Mouse (Mus musculus) forebrain, embryonic 14.5 days (tissue): Measurements from ENCODE around the gene Cd1d1. TPM values are rescaled to one million over a fixed set of nuclear protein-coding genes. Genes with fewer than 3 reads are reported as not detected.
"Not testable (repeated sequence)": the region's sequence is repeated elsewhere in the genome, so short reads cannot be mapped to it uniquely, and the experiment has no call there.

ENCODE experiments used
- ATAC-seq: fragments of 200-750 bp; cut with Nextera tagmentation; 2 replicates; pipeline ENCODE4 v1.8.0; 2017; ENCODE audit warnings: mild to moderate bottlenecking, moderate library complexity
- DNase-seq: peaks from one replicate; pipeline ENCODE4 v3.0.0-alpha.2; 2015; ENCODE audit warnings: low spot score
- H3K27ac ChIP-seq: fragments of 300-500 bp; sonication (generic); 2 replicates; pipeline ENCODE4 v1.5.1; 2014; ENCODE audit warnings: low read depth, mild to moderate bottlenecking, control low read depth, low read length, moderate library complexity
- H3K27me3 ChIP-seq: fragments of 300-500 bp; sonication (generic); replicated peaks from 2 replicates; pipeline ENCODE4 v1.6.1; 2014; ENCODE audit warnings: low read length, control low read depth, mixed read lengths; ENCODE audit not compliant: control insufficient read depth, insufficient read depth
- H3K36me3 ChIP-seq: fragments of 300-500 bp; sonication (generic); 2 replicates; pipeline ENCODE4 v1.6.1; 2014; ENCODE audit warnings: low read length, control low read depth; ENCODE audit not compliant: control insufficient read depth, insufficient read depth
- H3K4me1 ChIP-seq: fragments of 300-500 bp; sonication (generic); 2 replicates; pipeline ENCODE4 v1.6.1; 2014; ENCODE audit warnings: antibody characterized with exemption, low read length, control low read depth; ENCODE audit not compliant: control insufficient read depth, insufficient read depth
- H3K4me2 ChIP-seq: fragments of 300-500 bp; sonication (generic); 2 replicates; pipeline ENCODE4 v1.6.1; 2014; ENCODE audit warnings: mild to moderate bottlenecking, control low read depth, low read length
- H3K4me3 ChIP-seq: fragments of 300-500 bp; sonication (generic); 2 replicates; pipeline ENCODE4 v1.5.1; 2014; ENCODE audit warnings: low read depth, low read length, control low read depth
- H3K9ac ChIP-seq: fragments of 300-500 bp; sonication (generic); 2 replicates; pipeline ENCODE4 v1.6.1; 2014; ENCODE audit warnings: mild to moderate bottlenecking, low read length, control low read depth, moderate library complexity
- H3K9me3 ChIP-seq: fragments of 300-500 bp; sonication (generic); replicated peaks from 2 replicates; pipeline ENCODE4 v1.6.1; 2016; ENCODE audit warnings: low read length, control low read depth, mixed read lengths; ENCODE audit not compliant: control insufficient read depth
- WGBS: fragments of 180-500 bp; shearing (Covaris S2); extraction: QIAGEN DNeasy Blood & Tissue Kit; methylation state at CpG from one replicate; pipeline ENCODE4 v1.1.7; 2014; 5-methylcytosine and 5-hydroxymethylcytosine counted together
- polyA plus RNA-seq: library from polyadenylated mRNA; unstranded; fragments of >200 nt; fragmentation: Nextera tagmentation; extraction: Ambion mirVana; gene quantifications from 2 replicates; pipeline ENCODE4 v1.2.1, GENCODE M21; 2014

Cd1d1 gene
- polyA plus RNA-seq, 1 experiment from 2014 or later: 35.7 TPM

GRCm38 (mm10) chr3:87012406-87012805, 13.2 kb upstream of the Cd1d1 start:
- H3K4me2 ChIP-seq, H3K4me1 ChIP-seq, H3K9ac ChIP-seq, H3K27me3 ChIP-seq, H3K36me3 ChIP-seq, H3K27ac ChIP-seq, H3K9me3 ChIP-seq, H3K4me3 ChIP-seq, ATAC-seq, DNase-seq: not testable (repeated sequence)
- 89% methylated on average over 3 of the region's 3 CpGs for WGBS

DNA sequence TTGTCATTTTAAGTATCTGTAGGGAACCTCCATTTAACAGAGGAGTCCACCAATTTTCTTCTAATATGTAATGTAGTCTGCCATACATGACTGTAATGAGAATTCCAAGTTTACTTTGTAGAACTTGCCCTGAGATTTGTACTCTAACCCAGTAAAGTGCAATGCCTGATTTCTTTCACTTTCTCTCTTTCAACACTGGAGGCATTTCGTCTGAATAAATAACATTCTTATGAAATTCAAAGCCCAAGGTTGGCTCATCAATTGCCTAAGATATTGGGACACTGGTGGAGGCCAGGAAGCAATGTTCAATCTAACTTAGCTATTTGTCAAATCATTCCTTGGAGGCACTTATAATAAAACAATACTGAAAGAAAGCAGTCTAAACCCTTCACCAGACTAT, 9.0 kb upstream of the Cd1d1 start:
- not testable (repeated sequence) for H3K27me3 ChIP-seq, ATAC-seq
- WGBS: 75% methylated on average over 1 of the region's 1 CpGs

DNA sequence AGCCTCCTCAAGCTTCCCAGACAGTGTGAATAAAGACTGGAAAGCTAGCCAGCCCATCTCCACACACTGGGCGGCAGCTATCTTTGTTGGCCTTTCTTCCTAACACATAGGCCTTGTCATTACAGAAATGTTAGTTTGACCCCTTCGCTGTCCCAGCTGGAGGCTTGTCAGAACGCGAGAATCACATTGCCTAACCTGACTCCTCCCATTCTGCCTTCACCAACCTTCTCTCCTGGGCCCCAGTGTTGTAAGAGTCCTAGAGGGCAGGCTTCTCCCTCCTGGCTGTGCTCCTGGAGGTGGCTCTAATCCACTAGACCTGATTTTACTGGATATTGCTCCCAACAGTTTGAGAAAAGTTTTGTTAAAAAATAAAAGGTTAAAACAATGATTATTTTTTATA, 1.4 kb upstream of the Cd1d1 start:
- no peak for ATAC-seq
- Histone ChIP-seq H3K4me3 (no peak overlapping the region), H3K4me1 (peaks cover 2% of the 10 kb centered on the region), H3K27me3 (no peaks in the 10 kb centered on the region), H3K4me2 (no peak overlapping the region), H3K9me3 (no peaks in the 10 kb centered on the region), H3K27ac (no peak overlapping the region), H3K9ac (no peak overlapping the region), H3K36me3 (no peaks in the 10 kb centered on the region)
- 31% methylated on average over 4 of the region's 4 CpGs for WGBS
- DNase-seq: no peak

More for the DNA sequence above, 9.0 kb upstream of the Cd1d1 start:
- not testable (repeated sequence) for H3K27ac ChIP-seq, DNase-seq, H3K36me3 ChIP-seq, H3K4me2 ChIP-seq, H3K9me3 ChIP-seq, H3K9ac ChIP-seq, H3K4me3 ChIP-seq, H3K4me1 ChIP-seq

DNA sequence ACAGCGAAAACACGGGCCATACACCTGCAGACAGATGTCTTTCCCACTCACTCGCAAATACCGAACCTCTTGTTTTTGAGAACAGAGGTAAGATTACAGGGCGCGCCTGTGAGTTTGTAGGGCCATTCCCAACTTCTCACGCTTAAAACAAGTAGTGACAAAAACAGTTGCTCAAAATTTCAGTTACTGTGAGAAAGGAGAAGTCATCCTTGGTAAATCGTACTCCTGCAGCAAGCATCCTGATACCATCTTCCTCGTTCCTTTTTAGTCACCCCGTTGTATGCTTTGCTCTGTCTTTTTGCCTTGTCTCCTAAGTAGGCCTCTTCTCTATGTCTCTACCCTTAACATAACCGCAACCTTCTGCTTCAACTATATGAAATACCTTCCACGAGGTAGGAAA, 810 bp upstream of the Cd1d1 start:
- DNase-seq (no peak), ATAC-seq (no peak)
- WGBS: 91% methylated on average over 12 of the region's 12 CpGs
- no peaks in the 10 kb centered on the region for H3K27me3 ChIP-seq
- no peak overlapping the region for H3K9ac ChIP-seq
- peaks cover 2% of the 10 kb centered on the region for H3K4me1 ChIP-seq
- no peaks in the 10 kb centered on the region for H3K9me3 ChIP-seq
- no peaks in the 10 kb centered on the region for H3K36me3 ChIP-seq
- H3K27ac ChIP-seq: no peak overlapping the region
- H3K4me2 ChIP-seq: no peak overlapping the region; the same call in 1 of the 2 replicates
- no peak overlapping the region for H3K4me3 ChIP-seq

DNA sequence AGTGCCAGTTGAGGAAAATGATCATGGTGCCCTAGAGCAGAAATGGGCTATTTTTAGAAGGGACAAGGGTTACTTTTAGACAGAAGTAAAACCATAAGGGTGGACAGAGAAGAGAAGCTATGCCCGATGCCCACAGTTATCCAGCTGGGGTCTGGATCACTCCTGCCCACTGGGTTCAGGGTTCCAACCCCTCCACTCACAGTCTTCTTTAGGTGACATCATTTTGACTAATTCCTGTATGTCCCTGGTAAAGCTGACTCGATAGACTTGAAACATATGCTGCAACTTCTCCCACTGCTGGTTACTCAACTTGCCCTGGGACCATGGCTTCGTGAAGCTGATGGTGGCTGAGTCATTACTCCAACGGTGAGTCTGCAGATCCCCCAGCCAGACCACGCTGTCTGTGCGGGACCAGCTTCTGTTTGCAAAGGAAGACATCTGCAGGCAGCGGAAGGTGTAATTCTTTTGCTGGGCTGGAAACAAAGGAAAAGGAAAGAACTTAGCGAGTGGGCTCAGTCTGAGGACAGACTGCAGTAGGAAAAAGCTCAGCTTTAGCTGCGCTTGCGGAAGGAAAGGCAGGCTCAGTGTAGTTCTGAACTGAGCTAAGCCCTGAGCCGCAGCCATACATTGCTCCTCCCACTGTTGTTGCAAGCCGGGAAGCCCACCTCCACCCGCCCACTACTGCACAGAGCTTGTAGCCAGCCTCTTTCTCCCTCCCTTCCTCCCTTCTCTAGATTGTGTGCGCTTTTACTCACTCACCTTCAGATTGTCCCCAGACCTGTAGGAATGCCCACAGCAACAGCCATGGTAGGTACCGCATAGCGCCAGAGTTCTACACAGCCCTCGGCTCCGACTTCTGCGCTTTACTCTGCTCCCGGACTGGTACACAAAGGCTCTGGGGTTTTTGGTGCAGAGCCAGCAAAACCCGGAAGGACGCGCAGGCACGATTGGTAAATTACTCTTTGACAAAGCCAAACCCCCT, 517 bp downstream of the Cd1d1 start:
- Histone ChIP-seq H3K27ac (peak overlapping the region; percentile 86), H3K4me2 (peak overlapping the region; percentile 60), H3K4me3 (peak overlapping the region; percentile 53), H3K9ac (peak overlapping the region; percentile 85)
- H3K27me3 ChIP-seq, H3K36me3 ChIP-seq, H3K9me3 ChIP-seq, H3K4me1 ChIP-seq: not testable (repeated sequence)
- WGBS: 4% methylated on average over 23 of the region's 24 CpGs
- ATAC-seq (peak; percentile 99), DNase-seq (peak; percentile 91)

- DNase-seq: no peak
- H3K27me3 ChIP-seq: no peaks in the 10 kb centered on the region
- H3K9me3 ChIP-seq: no peaks in the 10 kb centered on the region
- H3K4me3 ChIP-seq: no peak overlapping the region
- WGBS: 90% methylated on average over 4 of the region's 4 CpGs
- no peak overlapping the region for H3K27ac ChIP-seq
- no peak for ATAC-seq
- no peak overlapping the region for H3K4me2 ChIP-seq
- H3K36me3 ChIP-seq: no peaks in the 10 kb centered on the region
- peaks cover 2% of the 10 kb centered on the region for H3K4me1 ChIP-seq
- H3K9ac ChIP-seq: no peak overlapping the region
These were observed 3.1 kb downstream of the Cd1d1 start for GRCm38 (mm10) chr3:86996111-86996510.

DNA sequence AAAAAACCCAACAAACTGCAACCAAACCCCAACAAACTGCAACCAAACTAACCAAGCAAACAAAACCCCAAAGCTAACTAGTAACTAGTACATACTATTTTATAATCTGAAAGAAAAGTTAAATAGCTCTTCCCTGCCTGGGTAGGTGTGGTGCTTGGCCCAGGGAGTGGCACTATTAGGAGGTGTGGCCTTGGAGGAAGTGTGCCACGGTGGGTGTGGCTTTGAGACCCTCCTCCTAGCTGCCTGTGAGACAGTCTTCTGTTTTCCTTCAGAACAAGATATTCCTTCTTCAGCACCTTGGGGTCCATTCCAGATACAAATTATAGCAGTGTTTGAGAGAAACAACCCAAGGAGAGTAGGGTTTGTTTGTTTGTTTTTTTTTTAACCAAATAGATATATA, 3.9 kb downstream of the Cd1d1 start:
- ATAC-seq: no peak
- Histone ChIP-seq H3K4me1 (peaks cover 2% of the 10 kb centered on the region), H3K9ac (no peak overlapping the region), H3K27me3 (no peaks in the 10 kb centered on the region), H3K27ac (no peak overlapping the region), H3K4me2 (no peak overlapping the region), H3K36me3 (no peaks in the 10 kb centered on the region), H3K9me3 (no peaks in the 10 kb centered on the region), H3K4me3 (no peak overlapping the region)
- 65% methylated on average over 1 of the region's 1 CpGs for WGBS
- no peak for DNase-seq

DNA sequence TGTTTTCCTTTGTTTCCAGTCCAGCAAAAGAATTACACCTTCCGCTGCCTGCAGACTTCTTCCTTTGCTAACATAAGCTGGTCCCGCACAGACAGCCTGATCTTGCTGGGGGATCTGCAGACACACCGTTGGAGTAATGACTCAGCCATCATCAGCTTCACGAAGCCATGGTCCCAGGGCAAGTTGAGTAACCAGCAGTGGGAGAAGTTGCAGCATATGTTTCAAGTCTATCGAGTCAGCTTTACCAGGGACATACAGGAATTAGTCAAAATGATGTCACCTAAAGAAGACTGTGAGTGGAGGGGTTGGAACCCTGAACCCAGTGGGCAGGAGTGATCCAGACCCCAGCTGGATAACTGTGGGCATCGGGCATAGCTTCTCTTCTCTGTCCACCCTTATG, 12.3 kb downstream of the Cd1d1 start:
- not testable (repeated sequence) for H3K9me3 ChIP-seq, H3K4me1 ChIP-seq, H3K36me3 ChIP-seq, DNase-seq, H3K27me3 ChIP-seq, H3K27ac ChIP-seq
- ATAC-seq: 0 out of 2 replicates have a peak, but pooled peaks have one; percentile 18
- WGBS: 29% methylated on average over 5 of the region's 6 CpGs
- Histone ChIP-seq H3K9ac (peak overlapping the region; percentile 56; the same call in 1 of the 2 replicates), H3K4me3 (peak overlapping the region; percentile 20; the same call in 1 of the 2 replicates), H3K4me2 (peak overlapping the region; percentile 52)

DNA sequence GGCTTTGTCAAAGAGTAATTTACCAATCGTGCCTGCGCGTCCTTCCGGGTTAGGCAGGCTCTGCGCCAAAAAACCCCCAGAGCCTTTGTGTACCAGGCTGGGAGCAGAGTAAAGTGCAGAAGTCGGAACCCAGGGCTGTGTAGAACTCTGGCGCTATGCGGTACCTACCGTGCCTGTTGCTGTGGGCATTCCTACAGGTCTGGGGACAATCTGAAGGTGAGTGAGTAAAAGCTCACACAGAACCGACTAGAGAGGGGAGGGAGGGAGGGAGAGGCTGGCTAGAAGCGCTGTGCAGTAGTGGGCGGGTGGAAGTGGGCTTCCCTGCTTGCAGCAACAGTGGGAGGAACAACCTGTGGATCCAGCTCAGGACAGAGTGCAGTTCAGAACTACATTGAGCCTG, 12.8 kb downstream of the Cd1d1 start:
- no peaks in the 10 kb centered on the region for H3K27me3 ChIP-seq
- H3K9ac ChIP-seq: peak overlapping the region; percentile 56; the same call in 1 of the 2 replicates
- whole genome bisulfite sequencing: 3% methylated on average over 12 of the region's 12 CpGs
- H3K36me3 ChIP-seq: no peaks in the 10 kb centered on the region
- H3K4me2 ChIP-seq: peak overlapping the region; percentile 52
- peak overlapping the region; percentile 20; the same call in 1 of the 2 replicates for H3K4me3 ChIP-seq
- H3K4me1 ChIP-seq: peaks cover 4% of the 10 kb centered on the region; the same call in 1 of the 2 replicates
- H3K9me3 ChIP-seq: no peaks in the 10 kb centered on the region
- DNase-seq (peak; percentile 37), ATAC-seq (peak; percentile 37; the same call in 1 of the 2 replicates)
- no peak overlapping the region for H3K27ac ChIP-seq
